Mouse (Mus musculus) embryonic fibroblast, embryonic 13.5 days (primary cell): ENCODE data around the gene Zic5. TPM values are rescaled to one million over a fixed set of nuclear protein-coding genes. Genes with fewer than 3 reads are reported as not detected.

Experiments
- H3K27ac ChIP-seq: 2 replicates; pipeline ENCODE4 v1.5.1; 2012; ENCODE audit warnings: low read length, control low read depth, inconsistent platforms; ENCODE audit not compliant: insufficient read depth
- H3K4me1 ChIP-seq: 2 replicates; pipeline ENCODE4 v1.6.1; 2011; ENCODE audit warnings: low read length; ENCODE audit not compliant: control insufficient read depth, insufficient read depth
- H3K4me3 ChIP-seq: 2 replicates; pipeline ENCODE4 v1.5.1; 2011; ENCODE audit warnings: mild to moderate bottlenecking, control low read depth, low read length; ENCODE audit not compliant: insufficient read depth
- CTCF ChIP-seq: IDR thresholded peaks from 2 replicates; pipeline ENCODE4 v1.5.1; 2011; ENCODE audit warnings: mild to moderate bottlenecking, control low read depth, low read length, moderate library complexity, borderline replicate concordance; ENCODE audit not compliant: insufficient read depth
- POLR2A ChIP-seq: IDR thresholded peaks from 2 replicates; pipeline ENCODE4 v1.6.1; 2011; ENCODE audit warnings: low read depth, mild to moderate bottlenecking, control low read depth, low read length, moderate library complexity
- polyA plus RNA-seq: library from polyadenylated mRNA; stranded (reverse); fragments of >200 nt; gene quantifications from 2 replicates; pipeline ENCODE4 v1.2.4, GENCODE M21; 2011; ENCODE audit warnings: low read depth; ENCODE audit not compliant: missing spikeins, insufficient read length

The Zic5 gene
- polyA plus RNA-seq, 1 experiment, result 0.93 TPM

GRCm38 (mm10) chr14:122453388-122453995 is 12.0 kb downstream of the Zic5 start:
- no peaks in the 10 kb centered on the region for H3K4me1 ChIP-seq
- no peak overlapping the region for H3K27ac ChIP-seq
- TF ChIP-seq POLR2A (no peak), CTCF (no peak)
- no peak overlapping the region for H3K4me3 ChIP-seq

- no peaks in the 10 kb centered on the region for H3K4me1 ChIP-seq
- no peak overlapping the region for H3K4me3 ChIP-seq
- no peak overlapping the region for H3K27ac ChIP-seq
- TF ChIP-seq CTCF, result no peak
- TF ChIP-seq POLR2A, result no peak
Measured at GRCm38 (mm10) chr14:122452701-122453387, 12.6 kb downstream of the Zic5 start.

- Histone ChIP-seq H3K27ac (no peak overlapping the region), H3K4me3 (no peak overlapping the region), H3K4me1 (no peaks in the 10 kb centered on the region)
- TF ChIP-seq CTCF (no peak), POLR2A (no peak)
Measured at GRCm38 (mm10) chr14:122451551-122452145, 13.8 kb downstream of the Zic5 start.

- TF ChIP-seq POLR2A, result no peak
- no peak for TF ChIP-seq CTCF
- Histone ChIP-seq H3K27ac (no peak within 1 kb of the TSS), H3K4me3 (peak within 1 kb of the TSS; percentile 7; the same call in 1 of the 2 replicates), H3K4me1 (no peaks in the 10 kb centered on the region)
Measured at GRCm38 (mm10) chr14:122450496-122451382, 14.7 kb downstream of the Zic5 start, which contains the start of gene Gm5089. Gm5089 (minus strand) TSS chr14:122451115.

GRCm38 (mm10) chr14:122449601-122450495 is 15.6 kb downstream of the Zic5 start:
- H3K4me1 ChIP-seq, result no peaks in the 10 kb centered on the region
- no peak overlapping the region for H3K27ac ChIP-seq
- H3K4me3 ChIP-seq, result no peak overlapping the region
- TF ChIP-seq CTCF (no peak), POLR2A (no peak)

GRCm38 (mm10) chr14:122436850-122437249 is 28.6 kb downstream of the Zic5 start:
- TF ChIP-seq CTCF (no peak), POLR2A (no peak)
- Histone ChIP-seq H3K4me3 (no peak overlapping the region), H3K4me1 (no peaks in the 10 kb centered on the region), H3K27ac (no peak overlapping the region)

- Histone ChIP-seq H3K4me1 (no peaks in the 10 kb centered on the region), H3K27ac (no peak overlapping the region), H3K4me3 (no peak overlapping the region)
- TF ChIP-seq POLR2A (no peak), CTCF (no peak)
Measured at GRCm38 (mm10) chr14:122434039-122434438, 31.4 kb downstream of the Zic5 start.

GRCm38 (mm10) chr14:122432558-122432957 is 32.9 kb downstream of the Zic5 start:
- Histone ChIP-seq H3K4me3 (no peak overlapping the region), H3K27ac (no peak overlapping the region), H3K4me1 (no peaks in the 10 kb centered on the region)
- no peak for TF ChIP-seq POLR2A
- no peak for TF ChIP-seq CTCF
